Mouse (Mus musculus): Measurements from ENCODE around the gene Foxn2.

DNA sequence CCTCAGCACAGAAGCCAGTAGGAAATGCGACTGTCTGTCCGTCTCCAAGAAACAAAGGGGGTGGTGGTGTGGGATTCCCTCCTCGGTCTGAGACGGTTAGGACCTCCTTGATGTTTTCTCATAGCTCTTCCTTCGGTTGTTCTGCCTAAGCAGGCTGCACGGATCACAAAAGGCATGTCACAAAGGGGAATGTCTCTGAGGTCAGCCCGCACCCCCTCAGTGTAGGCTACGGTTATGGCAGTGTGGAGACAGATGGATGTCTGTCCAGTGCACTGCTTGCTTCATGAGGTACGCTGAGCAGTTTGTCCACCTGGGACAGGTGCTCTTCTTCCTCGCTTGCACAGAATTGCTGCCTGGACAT is 54.2 kb downstream of the Foxn2 start:
- no peak for TF ChIP-seq CTCF (IDR thresholded peaks at IDR 0.05)
- no peak for TF ChIP-seq EP300 (IDR thresholded peaks at IDR 0.05)
